Mouse (Mus musculus) lung, postnatal 4 days (tissue): ENCODE data around the gene Cirbp.
A peak's percentile ranks its signal among the peaks of the same experiment; 100 is the strongest.

Experiments
- DNase-seq, 2 experiments: peaks; one replicate each; pipeline ENCODE4 v3.0.0; 2021

Gene Cirbp

DNA sequence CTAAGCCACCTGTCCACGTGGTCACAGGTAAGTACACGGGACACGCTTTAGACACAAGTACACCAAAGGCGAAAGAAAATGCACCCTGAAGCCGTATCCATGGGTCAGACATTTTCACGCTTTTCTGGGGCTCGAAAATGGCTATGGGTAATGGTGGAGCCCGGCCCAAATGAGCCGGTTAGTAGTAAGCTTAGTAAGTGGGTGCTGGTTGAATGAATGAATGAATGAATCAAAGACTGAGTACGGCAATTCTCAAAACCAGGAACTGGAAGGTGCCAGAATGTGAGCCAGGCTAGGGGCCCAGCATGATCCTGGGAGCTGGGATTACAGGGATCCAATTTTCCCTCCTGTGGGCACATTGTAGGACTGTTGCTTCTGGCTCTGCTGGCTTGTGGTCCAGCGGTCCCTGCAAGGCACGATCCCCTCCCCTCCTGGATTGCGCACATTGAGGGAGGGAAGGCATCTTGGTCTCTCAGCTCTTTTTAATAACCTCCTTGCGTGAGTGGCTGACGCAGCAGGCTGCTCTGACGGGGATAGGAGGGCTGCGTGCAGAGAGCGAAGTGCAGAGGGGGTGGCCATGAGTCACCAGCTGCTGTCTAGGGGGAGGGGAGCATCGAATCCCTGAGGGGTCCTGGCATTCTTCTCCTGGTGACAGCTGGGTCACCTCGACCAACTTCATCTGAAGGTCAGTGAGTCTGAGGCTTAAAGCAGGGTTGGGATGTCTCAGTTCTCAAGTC is at the start of gene Cirbp:
TSS of gene Cirbp (plus strand) at position 594 of the 737 bp plus-strand sequence.
- peak in 1 of 2 experiments; percentile 56 for DNase-seq

DNA sequence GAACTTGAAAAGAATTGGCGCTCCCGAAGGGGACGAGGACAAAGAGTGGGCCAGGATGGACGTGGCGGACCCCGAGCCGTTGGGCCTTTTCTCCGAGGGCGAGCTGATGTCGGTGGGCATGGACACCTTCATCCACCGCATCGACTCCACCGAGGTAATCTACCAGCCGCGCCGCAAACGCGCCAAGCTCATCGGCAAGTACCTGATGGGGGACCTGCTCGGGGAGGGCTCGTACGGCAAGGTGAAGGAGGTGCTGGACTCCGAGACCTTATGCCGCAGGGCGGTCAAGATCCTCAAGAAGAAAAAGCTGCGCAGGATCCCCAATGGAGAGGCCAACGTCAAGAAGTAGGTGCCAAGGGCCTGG is 49.2 kb upstream of the Cirbp start:
- DNase-seq: peak in 1 of 2 experiments; percentile 39

DNA sequence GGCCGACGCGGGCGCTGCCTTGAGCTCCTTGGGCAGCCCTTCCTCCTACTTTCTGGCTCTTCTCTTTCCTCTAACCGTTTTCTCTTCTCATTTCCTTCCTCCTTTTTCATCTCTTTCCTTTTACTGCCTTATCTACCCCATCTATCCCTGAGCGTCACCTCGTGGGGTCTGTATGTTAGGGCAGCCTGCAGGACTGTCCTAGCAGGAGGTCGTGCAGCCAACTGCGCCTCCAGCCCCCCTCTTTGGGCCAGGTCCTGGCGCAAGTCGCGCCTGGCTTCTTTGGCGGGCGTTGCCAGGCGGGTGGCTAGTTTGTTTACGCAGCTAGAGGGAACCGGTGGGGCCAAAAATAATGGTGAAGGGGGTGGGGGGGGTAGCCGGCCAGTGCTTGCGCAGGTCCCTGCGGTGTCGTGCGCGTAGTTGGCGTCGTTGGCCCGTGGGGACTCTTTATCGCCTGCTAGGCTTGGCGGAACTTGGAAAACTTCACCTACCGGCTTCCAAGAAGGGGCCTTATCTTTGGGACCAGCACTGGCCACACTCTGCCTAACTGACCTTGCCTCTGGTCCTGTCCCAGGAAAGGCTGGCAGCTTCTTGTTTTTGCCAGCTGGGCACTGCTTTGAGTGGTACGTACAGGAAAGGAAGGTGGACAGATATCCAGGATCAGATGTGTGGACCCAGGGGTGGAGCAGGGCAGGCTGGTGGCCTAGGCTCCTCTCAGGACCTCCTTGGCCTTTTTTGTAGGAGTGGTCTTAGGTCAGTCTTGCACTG is 48.7 kb upstream of the Cirbp start:
- peak; percentile 64 to 73 for DNase-seq

DNA sequence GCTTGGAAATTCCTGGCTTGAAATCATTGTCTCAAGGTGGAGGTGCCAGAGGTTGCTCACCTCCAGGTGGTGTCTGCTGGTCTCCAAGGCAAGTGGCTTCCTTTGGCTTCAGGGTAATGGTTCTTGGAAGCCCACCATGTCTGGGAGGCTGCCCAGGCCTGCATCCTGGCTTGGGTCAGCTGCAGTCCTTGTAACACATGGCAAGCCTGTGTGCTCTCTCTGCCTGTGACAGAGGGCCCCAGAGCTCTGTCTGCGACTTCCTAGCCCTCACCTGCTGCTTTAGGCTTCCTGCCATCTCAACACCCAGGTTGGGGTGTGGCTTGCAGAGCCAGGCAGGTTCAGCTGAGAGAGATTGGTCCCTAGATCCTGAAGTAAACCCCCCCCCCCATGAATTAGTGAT is 48.0 kb upstream of the Cirbp start:
- DNase-seq: no peak

DNA sequence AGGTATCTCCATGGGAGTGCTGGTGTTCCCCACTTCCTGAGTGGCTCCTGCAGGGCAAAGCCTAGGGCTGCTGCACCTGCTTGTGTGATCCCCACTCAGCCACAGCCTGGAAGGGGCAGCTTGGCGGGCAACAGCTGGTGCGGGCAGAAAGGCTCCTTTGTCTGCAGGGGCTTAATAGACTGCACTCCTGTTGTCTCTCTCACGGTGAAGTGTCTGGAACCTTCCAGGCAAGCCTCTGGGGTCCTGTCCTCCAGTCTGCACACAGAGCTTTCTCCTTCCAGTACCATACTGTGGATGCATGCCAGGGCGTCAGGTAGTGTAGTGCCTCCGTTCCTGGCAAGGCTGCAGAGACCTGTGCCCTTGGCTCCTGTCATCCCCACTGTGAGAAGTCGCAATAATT is 47.2 kb upstream of the Cirbp start:
- no peak for DNase-seq

DNA sequence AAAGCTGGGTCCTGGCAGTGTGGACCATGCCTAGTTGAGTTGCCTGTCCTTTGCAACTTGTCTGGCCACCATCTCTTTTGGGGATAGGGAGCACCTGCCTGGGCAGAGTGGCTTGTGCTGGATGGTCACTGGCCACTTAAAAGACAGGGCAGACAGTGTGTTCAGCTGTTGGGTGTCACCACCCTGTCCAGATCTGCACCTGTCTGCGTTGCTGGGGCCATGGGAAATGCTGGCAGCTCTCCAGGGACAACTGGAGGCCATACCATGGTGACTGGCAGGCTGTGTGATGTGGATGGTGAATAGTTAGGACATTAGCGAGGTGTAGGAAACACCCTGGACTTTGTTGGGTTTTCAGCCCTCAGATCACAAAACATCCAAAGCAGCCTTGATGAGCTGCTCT is 45.6 kb upstream of the Cirbp start:
- no peak for DNase-seq

DNA sequence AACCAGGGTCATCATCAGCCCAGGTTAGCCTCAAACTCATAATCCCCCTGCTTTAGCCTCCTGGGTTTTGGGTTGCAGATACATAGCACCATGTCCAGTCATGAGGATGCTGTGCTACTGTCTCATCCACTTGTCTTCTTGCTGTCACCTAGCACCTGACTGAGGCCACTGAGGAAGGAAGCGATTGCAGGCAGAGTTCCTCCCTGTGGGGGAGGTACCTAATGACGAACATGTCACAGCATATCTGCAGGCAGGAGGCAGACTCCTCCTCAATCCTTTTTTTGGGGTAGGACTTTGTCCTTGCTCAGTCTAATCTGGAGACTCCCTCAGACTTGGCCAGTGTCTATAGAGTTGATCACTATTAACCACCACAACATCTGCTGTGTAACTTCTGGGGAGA is 44.1 kb upstream of the Cirbp start:
- DNase-seq: no peak

DNA sequence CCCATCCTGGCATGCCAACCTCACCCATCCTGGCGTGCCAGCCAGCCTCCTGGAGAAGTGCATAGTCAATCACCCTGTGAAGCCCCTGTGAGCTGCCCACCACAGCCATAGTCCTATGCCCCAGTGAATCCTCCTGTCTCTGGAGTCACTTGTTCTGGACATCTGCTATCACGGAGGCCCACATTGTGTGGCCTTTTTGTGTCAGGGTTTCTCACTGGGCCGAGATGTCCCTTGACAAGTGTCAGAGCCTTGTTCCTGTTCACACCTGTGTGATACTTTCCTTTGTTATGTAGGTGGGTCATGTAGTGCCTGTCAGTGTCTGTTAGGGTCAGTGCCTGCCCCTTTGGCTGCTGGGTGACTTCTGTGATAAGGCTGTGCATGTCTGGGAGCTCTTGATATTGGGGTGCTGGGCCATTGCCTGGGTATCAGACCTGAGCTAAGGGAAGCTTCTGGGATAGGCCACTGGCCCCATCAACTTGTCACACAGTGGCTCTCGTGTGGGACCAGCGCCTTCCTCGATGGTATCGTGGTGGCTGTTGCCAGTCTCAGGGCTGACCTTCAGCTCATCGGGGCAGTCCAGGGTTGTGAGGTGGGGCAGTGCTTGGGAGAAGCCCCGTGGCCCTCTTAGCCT is 41.7 kb upstream of the Cirbp start:
- DNase-seq: no peak

DNA sequence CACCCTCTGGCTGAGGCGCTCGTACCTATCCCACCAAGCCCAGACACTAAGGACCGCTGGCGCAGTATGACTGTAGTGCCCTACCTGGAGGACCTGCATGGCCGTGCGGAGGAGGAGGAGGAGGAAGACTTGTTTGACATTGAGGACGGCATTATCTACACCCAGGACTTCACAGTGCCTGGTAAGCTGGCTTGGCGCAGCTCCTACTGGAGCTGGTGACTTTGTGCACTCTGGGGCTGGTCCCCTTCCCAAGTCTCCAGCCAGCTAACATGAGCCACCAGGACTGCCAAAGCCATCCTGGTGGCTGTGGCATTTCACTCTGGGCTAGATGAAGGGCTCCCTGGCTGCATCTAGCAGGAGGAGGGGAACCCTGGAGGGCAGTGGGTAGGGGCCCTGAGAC is 37.9 kb upstream of the Cirbp start:
- no peak for DNase-seq

DNA sequence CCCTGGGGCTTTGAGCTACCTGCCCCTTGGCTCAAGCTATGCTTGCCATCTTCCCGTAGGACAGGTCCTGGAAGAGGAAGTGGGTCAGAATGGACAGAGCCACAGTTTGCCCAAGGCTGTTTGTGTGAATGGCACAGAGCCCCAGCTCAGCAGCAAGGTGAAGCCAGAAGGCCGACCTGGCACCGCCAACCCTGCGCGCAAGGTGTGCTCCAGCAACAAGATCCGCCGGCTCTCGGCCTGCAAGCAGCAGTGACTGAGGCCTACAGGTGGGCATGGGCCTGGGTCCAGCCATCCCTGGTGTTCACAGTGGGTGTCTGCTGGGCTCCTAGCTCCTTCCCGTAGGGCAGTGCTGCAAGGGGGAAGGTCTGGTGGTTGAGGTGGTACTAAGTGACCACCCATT is 35.9 kb upstream of the Cirbp start:
- DNase-seq: peak in 1 of 2 experiments; percentile 35

DNA sequence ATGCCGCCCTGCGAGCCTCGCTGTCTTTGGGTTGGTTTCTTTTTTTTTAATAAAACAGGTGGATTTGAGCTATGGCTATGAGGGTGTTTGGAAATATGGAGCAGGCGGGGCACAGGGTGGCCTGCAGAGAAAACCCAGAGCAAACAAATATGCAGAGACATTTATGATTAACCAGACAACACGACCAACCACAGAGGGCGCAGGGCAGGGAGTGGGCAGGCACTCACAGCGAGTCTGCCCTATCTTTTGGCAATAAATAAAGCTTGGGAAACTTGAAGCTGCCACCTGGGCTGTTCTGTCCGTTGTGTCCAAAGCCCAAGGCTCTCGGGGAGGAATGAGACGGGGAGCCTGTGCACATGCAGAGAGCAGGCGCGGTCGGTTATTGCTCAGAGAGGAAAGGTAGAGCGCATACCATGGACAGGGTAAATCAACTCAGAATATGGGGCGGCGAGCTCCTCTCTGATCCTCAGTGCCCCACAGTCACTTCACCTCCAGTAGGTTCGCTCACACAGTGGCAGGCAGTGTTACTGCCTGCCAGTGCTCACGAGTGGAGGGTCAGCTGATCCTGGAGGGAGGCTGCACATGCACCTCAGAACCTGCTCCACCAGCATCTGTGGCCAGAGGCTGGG is 35.3 kb upstream of the Cirbp start:
- peak; percentile 27 to 58 for DNase-seq

DNA sequence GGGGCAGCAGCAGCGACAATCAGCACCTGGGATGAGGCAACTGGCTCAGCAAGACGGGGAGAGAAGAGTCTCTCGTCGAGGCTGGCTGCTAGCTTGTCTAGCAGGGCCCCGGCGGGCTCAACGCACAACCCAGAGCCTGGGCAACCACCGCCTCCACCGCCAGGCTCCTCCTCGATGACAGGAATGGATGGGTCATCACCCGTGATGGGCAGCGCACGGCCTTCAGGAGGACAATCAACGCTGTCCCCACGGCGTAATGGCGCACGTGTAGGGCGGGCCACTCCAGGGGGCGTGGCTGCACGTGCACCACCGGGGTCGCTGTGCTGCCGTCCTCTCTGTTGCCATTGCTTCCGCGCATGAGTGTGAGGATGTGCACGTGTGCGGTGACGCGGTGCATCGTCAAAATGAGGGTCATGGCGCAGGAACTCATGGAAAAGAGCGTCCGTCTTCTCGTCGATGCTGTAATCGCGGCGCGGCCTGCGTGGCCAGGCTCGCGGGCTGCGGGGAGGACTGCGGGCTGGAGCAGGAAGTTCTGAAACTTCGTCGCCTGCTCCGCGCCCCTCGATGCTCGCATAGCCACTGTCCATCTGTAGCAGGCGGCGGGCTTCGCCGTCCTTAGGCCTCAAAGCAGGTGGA is 34.4 kb upstream of the Cirbp start:
- peak in 1 of 2 experiments; percentile 44 for DNase-seq

DNA sequence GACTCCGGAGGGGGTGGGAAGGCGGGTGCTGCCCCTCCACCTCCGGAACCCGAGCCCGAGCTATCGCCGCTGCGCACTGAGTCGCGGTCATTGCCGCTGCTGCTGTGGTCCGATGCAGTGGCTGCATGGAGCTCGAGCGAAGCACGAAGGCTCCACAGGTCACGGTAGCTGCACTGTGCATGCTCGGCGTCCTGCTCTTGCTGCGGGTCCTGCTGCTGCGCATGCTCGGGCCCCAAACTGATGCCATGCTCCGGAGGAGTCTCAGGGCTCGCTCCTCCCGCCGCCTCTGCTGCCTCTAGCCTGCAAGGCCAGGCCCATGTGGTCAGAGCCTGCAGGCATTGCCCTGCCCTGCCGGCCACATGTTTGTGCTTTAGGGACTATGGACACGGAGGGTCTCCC is 33.8 kb upstream of the Cirbp start:
- peak in 1 of 2 experiments; percentile 22 for DNase-seq

DNA sequence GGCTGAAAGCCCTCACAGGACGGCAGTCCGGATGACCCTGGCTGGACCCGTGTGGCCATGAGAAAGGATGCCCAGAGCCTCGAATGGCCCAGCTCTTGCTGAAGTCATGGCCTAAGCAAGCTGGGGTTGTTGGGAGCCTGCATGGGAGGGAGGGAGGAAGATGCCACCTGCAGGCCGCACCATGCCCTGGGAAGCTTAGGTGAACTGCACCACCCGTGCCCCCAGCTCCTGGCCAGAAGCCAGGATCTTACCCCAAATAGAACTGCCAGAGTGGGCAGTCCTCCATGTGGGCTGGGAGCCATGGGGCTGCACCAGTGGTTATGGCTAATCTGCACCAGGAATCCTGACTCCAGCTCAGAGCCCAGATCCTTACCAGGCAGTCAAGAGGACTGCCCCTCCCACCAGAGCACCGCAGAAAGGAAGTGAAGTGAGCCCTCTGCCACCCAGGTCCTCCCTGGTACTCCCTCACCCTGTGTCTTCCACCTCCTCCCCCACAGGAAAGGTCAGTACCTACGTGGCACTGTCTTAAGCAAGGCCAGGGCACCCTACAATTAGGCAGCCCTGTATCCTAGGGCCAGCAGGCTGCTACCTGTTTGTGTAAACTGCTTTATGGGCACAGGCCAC is 32.4 kb upstream of the Cirbp start:
- DNase-seq: peak in 1 of 2 experiments; percentile 48

DNA sequence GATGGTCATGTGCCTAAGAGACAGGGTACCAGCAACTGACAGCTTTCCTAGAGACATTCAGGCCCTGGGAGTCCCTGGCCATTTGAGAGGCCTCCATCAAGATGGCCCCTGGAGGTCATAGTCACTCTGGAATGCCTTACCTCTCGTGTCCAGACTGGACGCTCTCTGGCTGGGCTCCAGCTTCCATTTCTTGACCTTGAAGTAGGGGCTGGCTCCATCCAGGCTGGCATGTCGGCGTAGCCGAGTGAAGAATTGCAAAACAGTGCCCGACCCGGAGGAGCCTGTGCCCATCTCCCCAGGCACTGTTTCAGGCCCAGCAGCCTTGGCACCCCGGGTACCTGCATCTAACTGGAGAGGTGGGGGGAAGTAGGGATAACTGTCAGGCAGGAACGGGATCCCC is 31.4 kb upstream of the Cirbp start:
- peak in 1 of 2 experiments; percentile 58 for DNase-seq

DNA sequence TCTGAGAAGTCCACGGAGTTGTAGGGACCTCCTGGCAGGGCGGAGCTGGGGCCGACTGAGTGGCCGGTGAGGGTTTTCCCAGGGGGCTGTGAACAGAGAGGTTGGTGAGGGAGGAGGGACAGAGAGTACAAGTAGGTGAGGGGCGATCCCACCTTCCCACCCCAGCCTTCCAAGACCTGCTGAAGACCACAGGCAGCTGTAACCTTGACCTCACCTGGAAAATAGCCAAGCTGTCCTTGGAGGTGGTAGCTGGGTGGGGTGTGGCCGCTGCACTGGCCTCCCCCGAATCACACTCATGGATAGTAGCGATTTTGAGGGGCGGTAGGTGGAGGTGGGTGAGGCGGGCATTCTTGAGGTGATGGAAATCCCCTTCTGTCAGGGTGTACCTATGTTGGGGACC is 30.6 kb upstream of the Cirbp start:
- DNase-seq: no peak

DNA sequence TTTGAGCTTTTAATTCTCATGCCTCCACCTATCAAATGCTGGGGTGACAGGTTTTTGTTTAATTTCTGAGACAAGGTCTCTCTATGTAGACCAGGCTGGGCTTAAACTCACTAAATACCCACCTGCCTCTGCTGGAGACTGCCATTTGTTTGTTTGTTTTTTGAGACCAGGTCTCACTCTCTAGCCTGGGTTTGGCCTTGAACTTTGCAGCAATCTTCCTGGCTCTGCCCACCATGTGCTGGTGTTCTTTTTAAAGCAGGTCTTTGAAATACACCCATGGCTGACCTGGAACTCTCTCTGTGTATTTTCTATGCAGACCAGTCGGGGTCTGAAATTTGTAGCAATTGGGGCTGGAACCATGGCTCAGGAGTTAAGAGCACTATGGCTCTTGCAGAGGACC is 30.1 kb upstream of the Cirbp start:
- no peak for DNase-seq

DNA sequence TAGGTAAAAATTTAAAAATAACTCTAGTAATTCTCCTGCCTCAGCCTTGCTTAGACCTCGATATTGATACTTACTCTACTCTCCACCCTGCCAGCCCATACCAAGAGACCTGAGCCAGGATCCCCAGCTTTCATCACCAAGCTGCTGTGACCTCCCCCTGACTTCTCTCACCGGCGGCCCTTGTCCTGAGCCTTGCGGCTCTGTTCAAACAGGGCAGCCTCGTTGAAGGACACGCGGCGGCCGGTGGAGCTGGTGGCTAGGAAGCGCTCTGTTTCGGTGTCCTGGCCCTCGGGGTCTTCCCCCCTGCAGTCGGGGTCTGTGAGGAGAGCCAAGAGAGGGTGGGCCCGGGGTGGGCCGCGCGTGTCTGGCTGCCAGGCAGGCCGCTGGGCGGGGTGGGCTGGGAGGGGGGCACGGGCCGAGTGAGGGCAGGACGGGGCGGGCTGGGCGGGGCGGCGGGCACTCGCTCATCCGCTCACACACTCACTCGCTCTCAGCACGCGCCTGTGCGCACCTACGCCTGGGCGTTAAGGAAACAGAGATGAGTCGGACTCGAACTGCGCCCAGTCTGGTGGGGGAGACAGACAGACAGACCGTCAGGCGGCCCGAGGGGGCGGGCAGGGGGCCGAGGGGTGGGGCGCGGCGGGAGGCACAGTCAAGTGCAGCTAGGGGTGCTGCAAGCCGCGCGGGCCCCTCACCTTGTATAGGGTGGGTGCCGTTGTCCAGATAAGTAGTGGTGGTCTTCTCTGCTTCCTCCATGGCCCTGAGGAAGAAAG is 29.4 kb upstream of the Cirbp start:
- DNase-seq: peak in 1 of 2 experiments; percentile 32

DNA sequence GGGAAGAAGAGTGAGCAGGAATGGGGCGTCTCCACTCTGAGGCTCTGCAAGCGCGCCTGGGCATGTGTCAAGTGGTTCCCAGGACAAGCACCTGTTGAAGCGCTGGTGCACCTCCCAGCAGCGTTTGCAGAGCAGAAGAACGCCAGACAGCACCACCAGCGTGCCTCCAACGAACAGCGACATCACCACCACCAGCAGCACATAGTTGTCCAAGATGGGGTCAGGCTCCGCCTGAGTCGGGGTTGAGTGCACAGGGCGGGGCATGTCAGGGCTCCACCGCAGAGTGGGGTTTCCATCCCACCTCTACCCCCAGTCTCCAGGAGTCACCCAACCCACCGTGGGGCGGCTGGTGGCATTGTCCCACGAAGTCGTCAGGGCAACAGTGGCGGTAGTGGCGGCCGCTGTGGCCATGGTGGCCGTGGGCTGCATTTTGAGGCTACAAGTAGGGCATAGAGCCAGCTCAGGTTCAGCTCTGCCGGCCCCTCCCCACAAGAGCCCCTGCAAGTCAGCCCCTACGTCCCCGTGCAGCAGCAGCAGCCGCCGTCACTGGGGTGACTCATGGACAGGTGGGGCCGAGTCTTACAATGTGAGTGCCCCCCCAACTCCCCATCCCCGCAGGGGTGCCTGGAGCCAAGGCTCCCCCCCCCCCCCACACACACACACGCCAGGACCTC is 28.7 kb upstream of the Cirbp start:
- DNase-seq: peak in 1 of 2 experiments; percentile 71

DNA sequence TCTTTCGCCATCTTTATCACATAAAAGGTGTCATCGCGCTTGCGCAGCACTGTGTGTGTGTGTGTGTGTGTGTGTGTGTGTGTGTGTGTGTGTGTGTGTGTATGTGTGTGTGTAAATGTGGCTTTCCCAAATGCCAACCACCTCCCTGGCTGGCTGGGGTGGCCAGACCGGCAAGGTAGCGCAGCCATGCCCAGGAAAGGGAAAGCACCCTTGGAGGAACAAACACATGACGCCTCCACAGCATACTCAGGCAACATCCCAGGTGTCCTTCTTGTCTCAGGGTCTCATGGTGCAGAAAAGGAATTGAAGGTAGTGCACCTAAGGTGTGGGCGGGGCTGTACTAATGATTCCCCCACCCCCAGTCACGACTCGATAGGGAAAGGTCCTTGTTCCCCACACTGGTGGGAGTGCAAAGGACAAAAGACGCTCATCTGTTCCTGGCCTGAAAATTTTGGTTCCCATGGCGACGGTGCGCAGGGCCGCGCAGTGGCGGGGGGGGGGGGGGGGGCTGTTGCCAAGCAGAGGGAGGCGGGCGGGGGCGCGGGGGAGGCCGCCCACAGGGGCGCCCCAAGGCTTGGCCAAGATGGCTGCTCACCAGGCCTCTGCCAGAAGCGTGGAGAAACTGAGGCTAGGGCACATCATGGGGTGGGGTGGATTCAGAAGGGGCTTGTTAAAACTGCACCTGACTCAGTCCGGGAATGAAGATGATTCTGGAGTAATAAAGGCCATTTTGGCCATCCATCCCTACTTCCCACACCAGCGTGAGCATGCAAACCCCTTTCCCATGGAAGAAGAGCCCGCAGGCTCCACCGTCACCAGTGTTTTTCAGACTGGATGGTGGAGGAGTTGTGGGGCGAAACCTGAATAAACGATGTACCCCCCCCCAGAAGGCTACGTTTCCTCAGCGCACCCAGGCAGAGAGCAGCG is 27.9 kb upstream of the Cirbp start:
- peak in 1 of 2 experiments; percentile 46 for DNase-seq
